Mouse (Mus musculus) erythroid progenitor cell, adult 5-6 weeks (primary cell): Measurements from ENCODE around the gene Cadm1. TPM values are rescaled to one million over a fixed set of nuclear protein-coding genes. Genes with fewer than 3 reads are reported as not detected.

Experiments used
- ATAC-seq: replicated peaks from 2 replicates; pipeline ENCODE4 v1.8.0; 2016; ENCODE audit warnings: moderate number of reproducible peaks, mild to moderate bottlenecking, moderate TSS enrichment, inconsistent platforms; ENCODE audit not compliant: poor library complexity, low FRiP score, severe bottlenecking
- total RNA-seq, 2 experiments: library from RNA; stranded (forward) in 1 of 2; stranded (reverse) in 1 of 2; fragments of 150-400 nt in 1 of 2; fragments of 186-747, 209-891 nt in 1 of 2; gene quantifications; 2 replicates each; pipeline versions ENCODE4 v1.2.3 to v1.2.4; 2015 to 2017; ENCODE audit warnings: low replicate concordance in 2 of 2

Cadm1 gene
- total RNA-seq, 2 experiments from 2014 or later: 0.83 to 3.8 TPM

- ATAC-seq: no peak
These were observed 313.4 kb downstream of the Cadm1 start for GRCm38 (mm10) chr9:47843328-47843727.

GRCm38 (mm10) chr9:47846275-47846674 is 316.3 kb downstream of the Cadm1 start:
- ATAC-seq: no peak

- ATAC-seq: no peak
These were observed 317.0 kb downstream of the Cadm1 start for GRCm38 (mm10) chr9:47846926-47847325.

GRCm38 (mm10) chr9:47847797-47848196 is 317.8 kb downstream of the Cadm1 start:
- ATAC-seq: no peak

- no peak for ATAC-seq
These were observed 318.8 kb downstream of the Cadm1 start for GRCm38 (mm10) chr9:47848745-47849144.

- no peak for ATAC-seq
These were observed 326.3 kb downstream of the Cadm1 start for GRCm38 (mm10) chr9:47856311-47856710.

- ATAC-seq: no peak
These were observed 327.3 kb downstream of the Cadm1 start for GRCm38 (mm10) chr9:47857235-47857634.

GRCm38 (mm10) chr9:47858134-47858533 is 328.2 kb downstream of the Cadm1 start:
- no peak for ATAC-seq

- no peak for ATAC-seq
These were observed 328.9 kb downstream of the Cadm1 start for GRCm38 (mm10) chr9:47858778-47859395.

GRCm38 (mm10) chr9:47860994-47861393 is 331.0 kb downstream of the Cadm1 start:
- no peak for ATAC-seq

GRCm38 (mm10) chr9:47861783-47862182 is 331.8 kb downstream of the Cadm1 start:
- no peak for ATAC-seq

GRCm38 (mm10) chr9:47866001-47866400 is 336.0 kb downstream of the Cadm1 start:
- ATAC-seq: no peak

- no peak for ATAC-seq
These were observed 337.5 kb downstream of the Cadm1 start for GRCm38 (mm10) chr9:47867474-47867873.

GRCm38 (mm10) chr9:47869661-47870060 is 339.7 kb downstream of the Cadm1 start:
- no peak for ATAC-seq

GRCm38 (mm10) chr9:47876557-47877206 is 346.7 kb downstream of the Cadm1 start:
- no peak for ATAC-seq

GRCm38 (mm10) chr9:47880171-47880570 is 350.2 kb downstream of the Cadm1 start:
- no peak for ATAC-seq

- no peak for ATAC-seq
These were observed 352.4 kb downstream of the Cadm1 start for GRCm38 (mm10) chr9:47882372-47882771.

GRCm38 (mm10) chr9:47891721-47892120 is 361.7 kb downstream of the Cadm1 start:
- ATAC-seq: no peak

GRCm38 (mm10) chr9:47892995-47893394 is 363.0 kb downstream of the Cadm1 start:
- no peak for ATAC-seq

- no peak for ATAC-seq
These were observed 364.1 kb downstream of the Cadm1 start for GRCm38 (mm10) chr9:47894096-47894495.

- ATAC-seq: no peak
These were observed 364.7 kb downstream of the Cadm1 start for GRCm38 (mm10) chr9:47894661-47895060.

GRCm38 (mm10) chr9:47895121-47895520 is 365.1 kb downstream of the Cadm1 start:
- no peak for ATAC-seq
